Mouse (Mus musculus): ENCODE results near the gene Ubl3. TPM values are rescaled to one million over a fixed set of nuclear protein-coding genes. Genes with fewer than 3 reads are reported as not detected.

Ubl3 gene
- polyA plus RNA-seq, 1 experiment from 2014 or later: 15.4 TPM

GRCm38 (mm10) chr5:148546970-148547369 lies 5.6 kb downstream of the Ubl3 start:
- WGBS (ENCODE audit: insufficient replicate concordance): 45% methylated on average over 2 of the region's 2 CpGs
- no peaks in the 10 kb centered on the region for H3K36me3 ChIP-seq (ENCODE audit: control insufficient read depth, insufficient read depth)
- H3K4me2 ChIP-seq (ENCODE audit: low read depth, low read length): no peak overlapping the region
- H3K4me3 ChIP-seq (ENCODE audit: low read depth, low read length): no peak overlapping the region
- no peak for ATAC-seq (ENCODE audit: low read depth)
- no peak overlapping the region for H3K27ac ChIP-seq (ENCODE audit: low read length)
- H3K9me3 ChIP-seq (replicated peaks; ENCODE audit: control insufficient read depth, low read length): no peaks in the 10 kb centered on the region
- no peak overlapping the region for H3K9ac ChIP-seq (ENCODE audit: low read depth, low read length)
- peaks cover 7% of the 10 kb centered on the region for H3K27me3 ChIP-seq (ENCODE audit: control insufficient read depth, insufficient read depth, low read depth, low read length)
- H3K4me1 ChIP-seq (ENCODE audit: control insufficient read depth, low read depth, low read length): peaks cover 29% of the 10 kb centered on the region

GRCm38 (mm10) chr5:148544733-148545132 lies 7.9 kb downstream of the Ubl3 start:
- Histone ChIP-seq H3K36me3 (ENCODE audit: control insufficient read depth, insufficient read depth) (no peaks in the 10 kb centered on the region), H3K4me2 (ENCODE audit: low read depth, low read length) (no peak overlapping the region), H3K4me3 (ENCODE audit: low read depth, low read length) (no peak overlapping the region), H3K27ac (ENCODE audit: low read length) (no peak overlapping the region), H3K27me3 (ENCODE audit: control insufficient read depth, insufficient read depth, low read depth, low read length) (no peaks in the 10 kb centered on the region), H3K4me1 (ENCODE audit: control insufficient read depth, low read depth, low read length) (peaks cover 25% of the 10 kb centered on the region), H3K9ac (ENCODE audit: low read depth, low read length) (no peak overlapping the region), H3K9me3 (replicated peaks; ENCODE audit: control insufficient read depth, low read length) (no peaks in the 10 kb centered on the region)
- ATAC-seq (ENCODE audit: low read depth): no peak
- 65% methylated on average over 2 of the region's 2 CpGs for WGBS (ENCODE audit: insufficient replicate concordance)

DNA sequence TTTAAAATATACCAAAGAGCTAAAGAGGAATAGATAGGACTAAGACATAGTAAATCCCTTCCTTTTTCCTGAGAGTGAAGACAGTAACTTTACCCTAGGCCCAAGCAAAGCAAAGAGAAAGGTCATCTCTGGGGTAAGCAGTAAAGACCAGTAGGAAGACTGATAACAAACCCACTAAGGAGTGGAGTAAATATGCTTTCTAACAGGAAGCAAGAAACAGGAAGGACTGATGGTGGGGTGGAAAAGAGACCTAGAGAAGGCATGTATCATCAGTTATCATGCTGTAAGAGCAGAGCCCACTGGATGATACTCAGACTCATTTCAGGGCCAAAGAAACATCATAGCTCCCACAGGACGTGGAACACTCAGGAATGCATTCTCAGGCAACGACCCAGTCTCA lies 10.4 kb downstream of the Ubl3 start:
- no peak overlapping the region for H3K4me3 ChIP-seq (ENCODE audit: low read depth, low read length)
- no peak overlapping the region for H3K27ac ChIP-seq (ENCODE audit: low read length)
- 38% methylated on average over 2 of the region's 2 CpGs for WGBS (ENCODE audit: insufficient replicate concordance)
- ATAC-seq (ENCODE audit: low read depth): peak; percentile 43
- H3K9ac ChIP-seq (ENCODE audit: low read depth, low read length): no peak overlapping the region
- peaks cover 10% of the 10 kb centered on the region for H3K4me1 ChIP-seq (ENCODE audit: control insufficient read depth, low read depth, low read length)
- no peaks in the 10 kb centered on the region for H3K27me3 ChIP-seq (ENCODE audit: control insufficient read depth, insufficient read depth, low read depth, low read length)
- no peaks in the 10 kb centered on the region for H3K36me3 ChIP-seq (ENCODE audit: control insufficient read depth, insufficient read depth)
- H3K9me3 ChIP-seq (replicated peaks; ENCODE audit: control insufficient read depth, low read length): no peaks in the 10 kb centered on the region
- H3K4me2 ChIP-seq (ENCODE audit: low read depth, low read length): no peak overlapping the region

DNA sequence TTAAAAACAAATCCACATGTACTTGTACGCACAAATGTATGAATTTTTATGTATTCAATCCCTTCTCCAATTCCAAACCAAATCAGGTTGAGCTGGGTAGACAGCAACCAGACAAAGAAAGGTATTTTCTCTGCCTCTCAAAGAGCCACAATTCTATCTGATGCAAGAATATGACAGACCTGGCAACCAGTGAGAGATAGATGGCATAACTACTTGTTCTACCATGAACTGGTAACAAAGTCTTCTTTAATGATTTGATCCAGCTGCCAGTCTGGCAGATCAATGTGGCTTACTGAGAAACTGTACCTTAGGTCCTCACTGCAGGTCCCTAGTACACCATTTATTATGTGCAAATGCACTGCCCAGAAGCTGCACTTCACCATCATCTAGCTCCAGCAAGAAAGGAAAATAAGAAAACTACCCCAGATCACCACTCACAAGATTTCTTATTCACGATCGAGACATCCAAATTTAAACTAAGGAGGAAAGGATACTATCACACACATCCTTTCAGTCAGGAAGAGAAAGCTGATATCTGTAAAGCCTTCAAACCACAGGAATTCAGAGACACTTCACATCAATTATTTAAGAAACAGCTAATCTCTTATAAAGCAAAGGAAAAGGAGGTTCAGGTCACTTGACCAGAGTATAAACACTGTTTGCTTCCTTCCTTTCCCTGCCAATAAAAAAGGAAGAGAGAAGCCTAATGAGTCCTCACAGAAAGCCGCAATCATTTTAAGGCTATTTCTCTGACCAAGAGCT lies 16.7 kb downstream of the Ubl3 start:
- WGBS (ENCODE audit: insufficient replicate concordance): 32% methylated on average over 4 of the region's 4 CpGs
- Histone ChIP-seq H3K9me3 (replicated peaks; ENCODE audit: control insufficient read depth, low read length) (no peaks in the 10 kb centered on the region), H3K9ac (ENCODE audit: low read depth, low read length) (no peak overlapping the region), H3K27me3 (ENCODE audit: control insufficient read depth, insufficient read depth, low read depth, low read length) (no peaks in the 10 kb centered on the region), H3K36me3 (ENCODE audit: control insufficient read depth, insufficient read depth) (no peaks in the 10 kb centered on the region), H3K4me1 (ENCODE audit: control insufficient read depth, low read depth, low read length) (no peaks in the 10 kb centered on the region; the same call in 1 of the 2 replicates), H3K4me2 (ENCODE audit: low read depth, low read length) (no peak overlapping the region), H3K4me3 (ENCODE audit: low read depth, low read length) (no peak overlapping the region), H3K27ac (ENCODE audit: low read length) (no peak overlapping the region)
- ATAC-seq (ENCODE audit: low read depth): no peak

DNA sequence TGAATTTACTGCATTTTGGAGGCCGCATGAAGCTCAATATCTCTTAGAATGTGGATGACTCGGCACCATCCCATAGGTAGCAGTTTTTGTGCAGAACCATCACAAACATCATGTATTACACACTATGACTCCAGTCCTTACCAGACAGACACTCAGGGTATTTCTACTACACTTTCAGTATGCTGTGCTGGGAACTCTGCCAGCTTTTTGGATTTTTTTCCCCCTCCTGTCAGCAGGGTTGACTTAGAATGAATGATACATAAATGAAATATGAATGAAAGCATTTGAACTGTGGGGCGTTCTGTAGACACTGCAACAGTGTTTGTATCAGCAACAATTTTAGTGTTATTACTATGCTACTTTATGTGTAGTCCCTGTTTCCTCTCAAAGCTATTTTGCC lies 17.9 kb downstream of the Ubl3 start:
- Histone ChIP-seq H3K4me2 (ENCODE audit: low read depth, low read length) (no peak overlapping the region), H3K36me3 (ENCODE audit: control insufficient read depth, insufficient read depth) (no peaks in the 10 kb centered on the region), H3K27ac (ENCODE audit: low read length) (no peak overlapping the region), H3K4me3 (ENCODE audit: low read depth, low read length) (no peak overlapping the region), H3K27me3 (ENCODE audit: control insufficient read depth, insufficient read depth, low read depth, low read length) (no peaks in the 10 kb centered on the region), H3K9me3 (replicated peaks; ENCODE audit: control insufficient read depth, low read length) (no peaks in the 10 kb centered on the region), H3K9ac (ENCODE audit: low read depth, low read length) (no peak overlapping the region), H3K4me1 (ENCODE audit: control insufficient read depth, low read depth, low read length) (no peaks in the 10 kb centered on the region; the same call in 1 of the 2 replicates)
- WGBS (ENCODE audit: insufficient replicate concordance): 52% methylated on average over 3 of the region's 3 CpGs
- ATAC-seq (ENCODE audit: low read depth): no peak

DNA sequence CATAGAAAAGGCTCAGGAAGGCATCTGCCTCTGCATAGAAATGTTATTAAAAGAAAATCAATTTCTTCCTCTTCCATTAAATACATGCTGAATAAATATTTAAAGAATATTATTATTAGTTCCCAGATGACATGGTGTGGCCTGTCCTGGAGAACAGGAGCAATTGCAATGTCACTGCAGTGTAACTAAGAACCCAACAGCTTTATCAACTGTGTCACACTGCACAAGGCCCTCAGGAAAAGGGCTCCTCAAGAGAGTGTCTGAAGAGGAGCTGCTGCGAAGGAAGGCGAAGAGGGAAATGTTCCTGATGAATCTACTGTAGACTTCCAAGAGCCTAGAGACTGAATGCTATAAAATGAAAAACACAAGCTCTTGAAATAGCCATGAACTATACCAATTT lies 18.7 kb downstream of the Ubl3 start:
- no peaks in the 10 kb centered on the region for H3K9me3 ChIP-seq (replicated peaks; ENCODE audit: control insufficient read depth, low read length)
- no peak overlapping the region for H3K4me3 ChIP-seq (ENCODE audit: low read depth, low read length)
- H3K9ac ChIP-seq (ENCODE audit: low read depth, low read length): no peak overlapping the region
- H3K4me1 ChIP-seq (ENCODE audit: control insufficient read depth, low read depth, low read length): no peaks in the 10 kb centered on the region; the same call in 1 of the 2 replicates
- H3K36me3 ChIP-seq (ENCODE audit: control insufficient read depth, insufficient read depth): no peaks in the 10 kb centered on the region
- WGBS (ENCODE audit: insufficient replicate concordance): 56% methylated on average over 2 of the region's 2 CpGs
- H3K27me3 ChIP-seq (ENCODE audit: control insufficient read depth, insufficient read depth, low read depth, low read length): no peaks in the 10 kb centered on the region
- no peak overlapping the region for H3K4me2 ChIP-seq (ENCODE audit: low read depth, low read length)
- ATAC-seq (ENCODE audit: low read depth): no peak
- no peak overlapping the region for H3K27ac ChIP-seq (ENCODE audit: low read length)

- WGBS (ENCODE audit: insufficient replicate concordance): 60% methylated on average over 5 of the region's 5 CpGs
- no peaks in the 10 kb centered on the region for H3K27me3 ChIP-seq (ENCODE audit: control insufficient read depth, insufficient read depth, low read depth, low read length)
- no peak overlapping the region for H3K9ac ChIP-seq (ENCODE audit: low read depth, low read length)
- no peaks in the 10 kb centered on the region; the same call in 1 of the 2 replicates for H3K4me1 ChIP-seq (ENCODE audit: control insufficient read depth, low read depth, low read length)
- H3K36me3 ChIP-seq (ENCODE audit: control insufficient read depth, insufficient read depth): no peaks in the 10 kb centered on the region
- no peak overlapping the region for H3K4me2 ChIP-seq (ENCODE audit: low read depth, low read length)
- H3K9me3 ChIP-seq (replicated peaks; ENCODE audit: control insufficient read depth, low read length): no peaks in the 10 kb centered on the region
- ATAC-seq (ENCODE audit: low read depth): no peak
- H3K27ac ChIP-seq (ENCODE audit: low read length): no peak overlapping the region
- no peak overlapping the region for H3K4me3 ChIP-seq (ENCODE audit: low read depth, low read length)
Measured at GRCm38 (mm10) chr5:148532201-148532600, 20.4 kb downstream of the Ubl3 start.

DNA sequence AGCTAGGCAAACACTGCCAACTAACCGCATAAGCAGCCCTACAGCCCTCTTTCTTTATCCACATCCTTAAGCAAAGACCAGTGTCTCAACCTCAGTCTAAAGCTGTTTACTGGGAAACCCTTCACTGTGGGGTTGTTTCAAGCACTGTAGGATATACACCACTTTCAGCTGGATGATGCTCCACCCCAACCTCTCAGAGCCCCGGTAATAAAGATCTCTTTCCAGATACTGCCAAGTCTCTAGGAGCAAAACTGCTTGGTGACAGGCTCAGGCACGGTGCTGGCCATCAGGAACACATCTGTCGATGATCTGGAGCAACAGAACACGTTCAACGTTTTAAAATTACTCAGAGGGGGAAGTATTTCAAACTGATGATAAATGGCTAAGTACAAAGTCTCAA lies 25.0 kb downstream of the Ubl3 start:
- Histone ChIP-seq H3K9me3 (replicated peaks; ENCODE audit: control insufficient read depth, low read length) (no peaks in the 10 kb centered on the region), H3K4me1 (ENCODE audit: control insufficient read depth, low read depth, low read length) (no peaks in the 10 kb centered on the region), H3K9ac (ENCODE audit: low read depth, low read length) (no peak overlapping the region), H3K4me3 (ENCODE audit: low read depth, low read length) (no peak overlapping the region), H3K4me2 (ENCODE audit: low read depth, low read length) (no peak overlapping the region), H3K36me3 (ENCODE audit: control insufficient read depth, insufficient read depth) (no peaks in the 10 kb centered on the region), H3K27ac (ENCODE audit: low read length) (no peak overlapping the region), H3K27me3 (ENCODE audit: control insufficient read depth, insufficient read depth, low read depth, low read length) (no peaks in the 10 kb centered on the region)
- WGBS (ENCODE audit: insufficient replicate concordance): 25% methylated on average over 6 of the region's 6 CpGs
- no peak for ATAC-seq (ENCODE audit: low read depth)

DNA sequence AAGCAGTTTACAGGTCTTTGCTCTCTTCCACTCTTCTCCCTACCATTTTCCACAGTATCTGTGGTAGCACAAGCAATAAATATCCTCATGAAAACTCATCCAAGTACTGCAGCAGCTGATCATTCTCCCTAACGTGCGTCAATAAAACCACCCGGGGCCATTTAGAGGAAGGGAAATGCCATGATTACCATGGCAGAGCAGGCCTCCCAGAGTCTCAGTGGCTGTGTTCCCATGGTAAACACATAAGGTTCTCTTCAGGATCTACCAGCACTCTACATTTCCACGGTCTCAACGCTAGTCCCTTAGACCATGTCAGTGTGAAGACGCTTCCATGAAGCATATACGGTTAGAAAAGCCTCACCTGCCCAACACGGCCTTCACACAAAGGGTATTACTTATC lies 26.0 kb downstream of the Ubl3 start:
- Histone ChIP-seq H3K9ac (ENCODE audit: low read depth, low read length) (no peak overlapping the region), H3K27me3 (ENCODE audit: control insufficient read depth, insufficient read depth, low read depth, low read length) (no peaks in the 10 kb centered on the region), H3K27ac (ENCODE audit: low read length) (no peak overlapping the region), H3K36me3 (ENCODE audit: control insufficient read depth, insufficient read depth) (no peaks in the 10 kb centered on the region), H3K4me3 (ENCODE audit: low read depth, low read length) (no peak overlapping the region), H3K4me2 (ENCODE audit: low read depth, low read length) (no peak overlapping the region), H3K9me3 (replicated peaks; ENCODE audit: control insufficient read depth, low read length) (no peaks in the 10 kb centered on the region), H3K4me1 (ENCODE audit: control insufficient read depth, low read depth, low read length) (no peaks in the 10 kb centered on the region)
- no peak for ATAC-seq (ENCODE audit: low read depth)
- WGBS (ENCODE audit: insufficient replicate concordance): 76% methylated on average over 8 of the region's 8 CpGs

Data from liver, embryonic 16.5 days (tissue).